Mouse (Mus musculus) kidney, adult 2 months (tissue): ENCODE data around the gene H1foo.

Source experiments
- CTCF ChIP-seq: fragments of 200-500 bp; conservative IDR thresholded peaks from 2 replicates; pipeline ENCODE4 v1.5.1; 2011; ENCODE audit warnings: low read depth, mild to moderate bottlenecking, control low read depth, low read length, moderate library complexity, mixed read lengths; ENCODE audit not compliant: insufficient read depth, insufficient read length
- POLR2A ChIP-seq: fragments of 200-500 bp; IDR thresholded peaks from one replicate; pipeline ENCODE4 v1.6.1; 2011; ENCODE audit warnings: low read depth, low read length, control low read depth

- no peak for TF ChIP-seq CTCF
- no peak for TF ChIP-seq POLR2A
Measured at GRCm38 (mm10) chr6:115990056-115990455, 45.3 kb downstream of the H1foo start.
